Mouse (Mus musculus) stomach, embryonic 15.5 days (tissue): ENCODE results near the gene Clic5. TPM values are rescaled to one million over a fixed set of nuclear protein-coding genes. Genes with fewer than 3 reads are reported as not detected.

Experiments
- polyA plus RNA-seq: library from polyadenylated mRNA; unstranded; fragments of >200 nt; fragmentation: Nextera tagmentation; extraction: Ambion mirVana; gene quantifications from 2 replicates; pipeline ENCODE4 v1.2.1, GENCODE M21; 2015

The Clic5 gene
- polyA plus RNA-seq, 1 experiment from 2014 or later = 5.0 TPM

Other genes starting within 250 kb of the Clic5 start
- 29.4 and 31.8 TPM in 2 replicates for gene Enpp5, start 109.8 kb upstream of the Clic5 start, polyA plus RNA-seq
- gene Enpp4, start 82.8 kb upstream of the Clic5 start, polyA plus RNA-seq = 5.6 and 5.7 TPM in 2 replicates